Mouse (Mus musculus): ENCODE measurements around the gene Pknox2. TPM values are rescaled to one million over a fixed set of nuclear protein-coding genes. Genes with fewer than 3 reads are reported as not detected.

The Pknox2 gene
- total RNA-seq (2014; rRNA removed) (20.9 and 26.1 TPM in 2 replicates), polyA plus RNA-seq (2015; fragmentation: Nextera tagmentation; extraction: Ambion mirVana) (26.3 and 27.9 TPM in 2 replicates)

DNA sequence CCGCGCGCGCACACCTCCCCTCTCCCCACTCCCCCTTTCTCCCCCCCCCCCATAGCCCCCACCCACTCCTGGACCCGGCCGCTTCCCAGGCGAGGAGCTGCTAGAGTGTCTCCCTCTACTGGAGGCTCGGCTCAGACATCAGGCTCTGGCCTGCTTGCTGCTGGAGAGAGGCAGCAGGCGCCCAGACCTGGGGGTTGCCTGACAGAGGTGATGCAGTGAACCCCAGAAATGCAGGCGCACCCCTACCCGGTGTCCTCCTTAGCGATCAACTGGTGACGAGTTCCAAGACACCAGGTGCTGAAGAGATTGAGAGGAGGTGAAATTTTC is at the start of gene Pknox2:
TSS of gene Pknox2 (minus strand) at position 49 of the 327 bp plus-strand sequence.
- Histone ChIP-seq H3K9me3 (ENCODE audit: low read length) (no peaks in the 10 kb centered on the region), H3K4me1 (ENCODE audit: insufficient read depth) (peaks cover 16% of the 10 kb centered on the region), H3K27me3 (ENCODE audit: insufficient read depth, low read length) (no peaks in the 10 kb centered on the region), H3K4me2 (ENCODE audit: low read depth) (peak within 1 kb of the TSS; percentile 81), H3K9ac (peak within 1 kb of the TSS; percentile 96), H3K36me3 (ENCODE audit: insufficient read depth) (no peaks in the 10 kb centered on the region), H3K4me3 (ENCODE audit: low read depth, low read length) (peak within 1 kb of the TSS; percentile 92), H3K27ac (ENCODE audit: low read depth, low read length) (peak within 1 kb of the TSS; percentile 99)
- peak; percentile 77 for ATAC-seq
- DNase-seq = no peak
- peak; percentile 84 for TF ChIP-seq CTCF (IDR thresholded peaks at IDR 0.05; ENCODE audit: low read depth)
- under 1% methylated on average over 9 of the region's 13 CpGs for WGBS

DNA sequence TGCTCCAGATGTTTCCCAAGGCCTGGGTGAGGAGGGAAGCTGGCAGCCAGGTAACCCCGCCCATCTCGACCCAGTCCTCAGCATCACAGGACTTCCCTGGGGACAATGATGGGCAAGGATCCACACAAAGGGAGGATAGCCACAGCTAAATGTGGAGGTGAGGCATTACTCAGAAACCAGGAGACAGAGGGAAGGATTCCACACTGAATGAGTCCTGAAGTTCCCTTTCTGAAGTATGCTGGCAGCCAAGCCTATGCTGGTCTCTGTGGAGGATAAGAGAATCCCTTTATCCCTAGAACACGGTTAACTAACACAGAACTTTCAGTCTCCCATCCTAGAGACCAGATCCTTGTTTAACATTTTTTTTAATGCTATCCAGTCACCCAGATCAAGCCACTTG is 40.8 kb upstream of the Pknox2 start:
- H3K4me2 ChIP-seq (ENCODE audit: low read depth) = no peak overlapping the region
- H3K36me3 ChIP-seq (ENCODE audit: insufficient read depth) = no peaks in the 10 kb centered on the region
- no peak overlapping the region for H3K4me3 ChIP-seq (ENCODE audit: low read depth, low read length)
- no peak for DNase-seq
- no peak overlapping the region for H3K9ac ChIP-seq
- WGBS = 91% methylated on average over 3 of the region's 3 CpGs
- no peaks in the 10 kb centered on the region for H3K4me1 ChIP-seq (ENCODE audit: insufficient read depth)
- no peak for ATAC-seq
- no peaks in the 10 kb centered on the region for H3K27me3 ChIP-seq (ENCODE audit: insufficient read depth, low read length)
- TF ChIP-seq CTCF (IDR thresholded peaks at IDR 0.05; ENCODE audit: low read depth) = no peak
- no peak overlapping the region for H3K27ac ChIP-seq (ENCODE audit: low read depth, low read length)
- no peaks in the 10 kb centered on the region for H3K9me3 ChIP-seq (ENCODE audit: low read length)

DNA sequence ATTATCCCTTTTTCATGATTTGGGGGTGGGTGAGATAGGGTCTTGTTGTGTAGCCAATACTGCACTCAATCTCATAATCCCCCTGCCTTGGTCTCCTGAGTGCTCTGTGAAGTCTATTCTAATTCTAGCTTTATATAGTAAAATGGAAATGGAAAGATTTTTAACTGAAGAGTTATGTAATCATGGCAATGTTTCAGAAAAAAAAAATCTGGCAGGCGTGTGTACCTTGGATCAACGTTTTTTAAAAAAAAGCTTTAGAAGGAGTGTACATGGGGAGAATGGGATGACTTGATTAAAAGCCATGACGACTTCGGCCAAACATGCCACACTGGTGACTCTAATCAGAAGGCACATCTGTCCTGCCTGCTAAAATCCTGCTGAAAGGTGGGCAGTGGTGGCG is 40.2 kb upstream of the Pknox2 start:
- WGBS = 84% methylated on average over 5 of the region's 5 CpGs

GRCm38 (mm10) chr9:37183176-37183575 is 36.0 kb upstream of the Pknox2 start:
- Histone ChIP-seq H3K27me3 (ENCODE audit: insufficient read depth, low read length) (no peaks in the 10 kb centered on the region), H3K27ac (ENCODE audit: low read depth, low read length) (no peak overlapping the region), H3K4me3 (ENCODE audit: low read depth, low read length) (no peak overlapping the region), H3K9me3 (ENCODE audit: low read length) (no peaks in the 10 kb centered on the region), H3K9ac (no peak overlapping the region), H3K4me2 (ENCODE audit: low read depth) (no peak overlapping the region), H3K4me1 (ENCODE audit: insufficient read depth) (peaks cover 10% of the 10 kb centered on the region), H3K36me3 (ENCODE audit: insufficient read depth) (no peaks in the 10 kb centered on the region)
- no peak for ATAC-seq
- TF ChIP-seq CTCF (IDR thresholded peaks at IDR 0.05; ENCODE audit: low read depth) = no peak
- DNase-seq = no peak
- WGBS = 40% methylated on average over 2 of the region's 2 CpGs

More for the DNA sequence above, 40.2 kb upstream of the Pknox2 start:
- Histone ChIP-seq H3K27ac (ENCODE audit: low read depth, low read length) (no peak overlapping the region), H3K9me3 (ENCODE audit: low read length) (no peaks in the 10 kb centered on the region), H3K36me3 (ENCODE audit: insufficient read depth) (no peaks in the 10 kb centered on the region), H3K4me3 (ENCODE audit: low read depth, low read length) (no peak overlapping the region), H3K9ac (no peak overlapping the region), H3K4me2 (ENCODE audit: low read depth) (no peak overlapping the region), H3K4me1 (ENCODE audit: insufficient read depth) (no peaks in the 10 kb centered on the region), H3K27me3 (ENCODE audit: insufficient read depth, low read length) (no peaks in the 10 kb centered on the region)
- ATAC-seq (no peak), DNase-seq (no peak)
- no peak for TF ChIP-seq CTCF (IDR thresholded peaks at IDR 0.05; ENCODE audit: low read depth)

DNA sequence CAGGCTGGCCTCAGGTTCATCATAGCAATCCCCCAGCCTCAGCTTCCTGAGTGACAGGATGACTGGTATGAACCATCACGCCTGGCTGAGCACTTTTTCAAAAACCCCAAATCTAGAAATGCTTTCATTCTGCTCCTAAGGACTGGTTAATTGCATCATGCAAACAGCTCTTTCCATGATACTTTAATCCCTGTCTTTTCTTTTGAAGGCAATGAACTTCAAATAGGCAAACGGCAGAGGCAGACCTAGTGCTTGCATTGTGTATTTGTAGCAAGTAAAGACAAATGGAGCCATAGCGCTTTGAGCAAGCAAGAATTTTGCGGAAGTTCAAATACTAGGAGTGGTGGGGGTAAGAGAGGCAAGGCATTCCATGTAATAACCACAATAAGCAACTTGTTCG is 34.4 kb upstream of the Pknox2 start:
- Histone ChIP-seq H3K4me2 (ENCODE audit: low read depth) (no peak overlapping the region), H3K27me3 (ENCODE audit: insufficient read depth, low read length) (no peaks in the 10 kb centered on the region), H3K4me1 (ENCODE audit: insufficient read depth) (peaks cover 16% of the 10 kb centered on the region), H3K36me3 (ENCODE audit: insufficient read depth) (no peaks in the 10 kb centered on the region), H3K9me3 (ENCODE audit: low read length) (no peaks in the 10 kb centered on the region), H3K9ac (no peak overlapping the region), H3K27ac (ENCODE audit: low read depth, low read length) (no peak overlapping the region), H3K4me3 (ENCODE audit: low read depth, low read length) (no peak overlapping the region)
- TF ChIP-seq CTCF (IDR thresholded peaks at IDR 0.05; ENCODE audit: low read depth) = no peak
- WGBS = 17% methylated on average over 5 of the region's 5 CpGs
- DNase-seq (no peak), ATAC-seq (no peak)

DNA sequence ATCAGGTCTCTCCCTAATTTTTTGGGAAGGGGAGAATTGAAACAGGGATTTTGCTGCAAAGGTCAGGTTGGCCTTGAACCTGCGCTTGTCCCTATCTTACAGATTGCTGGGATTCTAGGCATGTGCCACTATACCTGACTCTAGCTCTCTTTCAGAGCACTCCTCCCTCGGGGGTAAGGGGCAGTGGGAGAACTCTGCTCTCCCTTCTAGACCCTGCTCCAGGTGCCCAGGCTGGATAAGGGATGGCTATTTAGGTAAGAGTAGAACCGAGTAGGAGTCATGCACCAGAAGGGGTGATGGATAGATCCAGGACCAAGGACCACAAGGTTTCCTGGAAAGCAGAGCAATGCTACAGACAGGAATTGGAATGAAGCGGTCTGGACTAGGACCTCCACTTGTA is 32.4 kb upstream of the Pknox2 start:
- no peak for DNase-seq
- Histone ChIP-seq H3K4me1 (ENCODE audit: insufficient read depth) (peaks cover 23% of the 10 kb centered on the region), H3K27ac (ENCODE audit: low read depth, low read length) (0 out of 2 replicates have a peak overlapping the region, but pooled peaks have one; percentile 29), H3K9ac (no peak overlapping the region), H3K4me3 (ENCODE audit: low read depth, low read length) (no peak overlapping the region), H3K27me3 (ENCODE audit: insufficient read depth, low read length) (no peaks in the 10 kb centered on the region), H3K9me3 (ENCODE audit: low read length) (no peaks in the 10 kb centered on the region), H3K4me2 (ENCODE audit: low read depth) (no peak overlapping the region), H3K36me3 (ENCODE audit: insufficient read depth) (no peaks in the 10 kb centered on the region)
- no peak for ATAC-seq
- TF ChIP-seq CTCF (IDR thresholded peaks at IDR 0.05; ENCODE audit: low read depth) = no peak
- 83% methylated on average over 4 of the region's 4 CpGs for WGBS

- no peak overlapping the region for H3K4me3 ChIP-seq (ENCODE audit: low read depth, low read length)
- TF ChIP-seq CTCF (IDR thresholded peaks at IDR 0.05; ENCODE audit: low read depth) = no peak
- H3K4me1 ChIP-seq (ENCODE audit: insufficient read depth) = peaks cover 23% of the 10 kb centered on the region
- peak; percentile 64 for ATAC-seq
- no peaks in the 10 kb centered on the region for H3K9me3 ChIP-seq (ENCODE audit: low read length)
- DNase-seq = peak; percentile 78
- H3K27me3 ChIP-seq (ENCODE audit: insufficient read depth, low read length) = no peaks in the 10 kb centered on the region
- WGBS = 3% methylated on average over 4 of the region's 4 CpGs
- no peak overlapping the region for H3K9ac ChIP-seq
- no peaks in the 10 kb centered on the region for H3K36me3 ChIP-seq (ENCODE audit: insufficient read depth)
- H3K4me2 ChIP-seq (ENCODE audit: low read depth) = no peak overlapping the region
- H3K27ac ChIP-seq (ENCODE audit: low read depth, low read length) = peak overlapping the region; percentile 73
These were observed 31.7 kb upstream of the Pknox2 start for GRCm38 (mm10) chr9:37178911-37179310.
